Mouse (Mus musculus) heart, postnatal 25 days (tissue): Measurements from ENCODE around the gene Uckl1. TPM values are rescaled to one million over a fixed set of nuclear protein-coding genes. Genes with fewer than 3 reads are reported as not detected.
A peak's percentile ranks its signal among the peaks of the same experiment; 100 is the strongest.

Experiments used
- DNase-seq: peaks from one replicate; pipeline ENCODE4 v3.0.0; 2022; ENCODE audit warnings: low spot score
- intact Hi-C: fragments of 180-260 bp; cut with DNase I; formaldehyde crosslinking; loops from one replicate; pipeline ENCODE4 v1.15.1; 2025
- total RNA-seq, 2 experiments: library from RNA; stranded (reverse); gene quantifications; 2 replicates each; pipeline ENCODE4 v1.2.3; 2021

The Uckl1 gene
- total RNA-seq, 2 experiments from 2014 or later, result 39.0 to 46.7 TPM

- intact Hi-C loops, result no loop called here
- DNase-seq, result no peak
Observed at GRCm38 (mm10) chr2:181577126-181577525, 7.6 kb downstream of the Uckl1 start.

- intact Hi-C loops, result no loop called here
- no peak for DNase-seq
Observed at GRCm38 (mm10) chr2:181576613-181577012, 8.1 kb downstream of the Uckl1 start.

GRCm38 (mm10) chr2:181574921-181575545 is 9.7 kb downstream of the Uckl1 start:
- intact Hi-C loops, result no loop called here
- no peak for DNase-seq

GRCm38 (mm10) chr2:181573961-181574360 is 10.7 kb downstream of the Uckl1 start:
- no peak for DNase-seq
- intact Hi-C loops, result no loop called here

GRCm38 (mm10) chr2:181572921-181573920 is 11.5 kb downstream of the Uckl1 start:
- intact Hi-C loops, result no loop called here
- no peak for DNase-seq

- intact Hi-C loops, result no loop called here
Observed at GRCm38 (mm10) chr2:181571941-181572670, 12.6 kb downstream of the Uckl1 start.

GRCm38 (mm10) chr2:181570921-181571595 is 13.6 kb downstream of the Uckl1 start:
- intact Hi-C loops, result no loop called here
- no peak for DNase-seq

More at GRCm38 (mm10) chr2:181571941-181572670, 12.6 kb downstream of the Uckl1 start:
- DNase-seq, result no peak

GRCm38 (mm10) chr2:181570375-181570774 is 14.3 kb downstream of the Uckl1 start:
- intact Hi-C loops, result no loop called here
- no peak for DNase-seq

- intact Hi-C loops, result loop anchor here (2.0 to 5.0 kb wide), 2 partner anchors 47 to 158 kb away; no protein-coding TSS in a partner anchor
- DNase-seq, result no peak
Observed at GRCm38 (mm10) chr2:181569856-181570255, 14.8 kb downstream of the Uckl1 start.

GRCm38 (mm10) chr2:181568272-181569008 is 16.3 kb downstream of the Uckl1 start:
- intact Hi-C loops, result loop anchor here (2.0 to 5.0 kb wide), 2 partner anchors 46 to 156 kb away; no protein-coding TSS in a partner anchor
- no peak for DNase-seq

- intact Hi-C loops, result loop anchor here (5.0 kb wide), 1 partner anchor 155 kb away; no protein-coding TSS in a partner anchor
Observed at GRCm38 (mm10) chr2:181567338-181567737, 17.4 kb downstream of the Uckl1 start.

GRCm38 (mm10) chr2:181553772-181554171 is 30.9 kb downstream of the Uckl1 start:
- intact Hi-C loops, result no loop called here
- no peak for DNase-seq

More at GRCm38 (mm10) chr2:181567338-181567737, 17.4 kb downstream of the Uckl1 start:
- no peak for DNase-seq

- intact Hi-C loops, result no loop called here
- no peak for DNase-seq
Observed at GRCm38 (mm10) chr2:181550233-181550632, 34.5 kb downstream of the Uckl1 start.

GRCm38 (mm10) chr2:181548682-181549081 is 36.0 kb downstream of the Uckl1 start:
- DNase-seq, result no peak
- intact Hi-C loops, result no loop called here

GRCm38 (mm10) chr2:181548227-181548626 is 36.5 kb downstream of the Uckl1 start:
- intact Hi-C loops, result no loop called here

GRCm38 (mm10) chr2:181546142-181546541 is 38.5 kb downstream of the Uckl1 start:
- DNase-seq, result no peak
- intact Hi-C loops, result no loop called here

More at GRCm38 (mm10) chr2:181548227-181548626, 36.5 kb downstream of the Uckl1 start:
- no peak for DNase-seq

GRCm38 (mm10) chr2:181541761-181542380 is 42.8 kb downstream of the Uckl1 start:
- intact Hi-C loops, result no loop called here
- no peak for DNase-seq

GRCm38 (mm10) chr2:181537444-181538047 is 47.1 kb downstream of the Uckl1 start:
- DNase-seq, result peak; percentile 12
- intact Hi-C loops, result no loop called here
